Mouse (Mus musculus) spleen, postnatal 10 days (tissue): Measurements from ENCODE around the gene Garnl3.

Experiments used
- DNase-seq, 2 experiments: peaks; one replicate each; pipeline ENCODE4 v3.0.0; 2021 to 2022; ENCODE audit warnings: low spot score in 2 of 2

Garnl3 gene

DNA sequence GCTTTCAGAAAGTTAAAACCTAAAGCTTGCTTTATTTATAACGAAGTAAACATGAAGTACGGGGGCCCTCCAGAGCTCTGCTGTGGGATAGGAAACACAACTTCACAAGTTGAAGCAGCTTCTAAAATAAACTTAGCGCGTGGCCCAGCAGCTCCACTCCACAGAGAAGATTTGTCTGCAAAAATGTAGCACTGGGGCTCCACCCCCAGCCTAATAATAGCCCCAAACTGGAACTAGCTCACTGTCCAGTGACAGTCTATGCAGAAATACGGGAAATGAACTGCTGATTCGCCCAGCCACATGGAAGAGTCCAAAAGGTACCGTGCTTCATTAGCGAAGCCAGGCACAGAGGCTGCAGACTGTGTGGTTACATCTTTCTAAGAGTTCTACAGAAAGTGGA, 162.1 kb downstream of the Garnl3 start:
- no peak for DNase-seq

DNA sequence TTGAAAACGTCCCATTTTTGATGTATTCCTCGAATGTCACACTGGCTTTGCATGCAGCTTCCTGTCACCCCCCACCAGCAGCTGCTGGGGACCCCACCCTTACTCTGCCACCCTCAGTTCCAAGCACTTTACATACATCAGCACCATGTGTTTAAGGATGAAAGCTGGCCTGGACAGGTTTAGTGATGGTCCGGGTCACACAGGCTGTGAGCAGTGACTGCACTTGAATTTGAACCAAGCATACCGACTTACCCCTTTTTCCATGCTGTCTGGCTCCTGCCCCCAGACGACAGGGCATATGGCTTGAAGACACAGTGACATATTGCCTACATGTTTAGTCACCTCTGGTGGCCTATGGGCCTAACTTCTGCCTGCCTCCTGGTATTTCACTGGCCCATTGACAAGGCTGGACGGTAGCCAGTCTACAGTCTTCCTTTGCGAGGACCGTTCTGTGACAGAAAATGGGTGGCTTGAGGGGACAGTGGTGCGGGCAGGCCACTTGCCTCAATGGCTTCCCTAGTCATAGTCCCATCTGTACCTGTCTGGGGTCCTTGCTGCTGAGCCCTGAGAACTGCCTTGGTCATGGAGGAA, 163.3 kb downstream of the Garnl3 start:
- no peak for DNase-seq

DNA sequence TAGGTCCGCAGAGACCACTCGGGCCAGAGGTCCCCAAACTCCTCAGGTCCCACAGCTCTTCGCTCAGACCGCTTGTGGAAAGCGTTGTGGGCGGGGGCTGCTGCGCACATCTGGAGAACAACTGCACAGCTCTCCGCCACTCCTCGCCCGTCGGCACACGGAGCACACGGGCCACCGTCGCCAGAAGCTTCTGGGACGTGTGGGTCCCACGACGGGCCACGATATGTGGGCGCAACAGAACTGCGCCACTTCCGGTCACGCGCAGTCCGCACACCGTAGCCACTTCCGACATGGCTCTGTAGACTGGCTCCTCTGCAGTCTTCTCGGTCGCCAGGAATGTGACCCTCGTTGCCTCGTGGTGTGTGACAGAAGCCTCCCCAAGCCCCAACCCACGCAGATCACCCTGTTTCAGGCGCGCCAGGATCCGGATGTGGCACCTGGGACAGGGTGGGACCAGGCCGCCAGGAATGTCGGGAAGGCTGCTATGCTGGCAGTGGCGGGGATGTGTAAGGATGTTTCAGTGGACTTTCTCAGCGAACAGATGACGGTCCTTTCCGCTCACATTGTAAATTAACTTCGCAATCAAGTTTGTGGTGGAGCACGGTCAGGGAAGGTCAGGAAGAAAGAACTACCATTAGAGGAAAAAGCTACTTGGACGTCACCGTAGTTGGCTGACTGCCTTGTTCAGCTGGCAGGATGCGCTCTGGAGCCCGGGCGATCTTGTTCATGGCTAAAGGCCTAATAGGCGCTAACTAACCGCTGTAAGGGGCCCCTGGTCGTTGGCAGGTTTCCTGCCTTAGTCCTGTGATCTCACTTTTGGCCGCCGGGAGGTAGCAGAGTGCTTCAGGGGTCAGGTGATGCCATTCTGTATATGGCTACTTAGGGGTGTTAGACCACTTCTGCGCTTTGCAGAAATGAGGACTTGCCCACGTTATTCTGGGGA, 164.5 kb downstream of the Garnl3 start:
- DNase-seq, result peak; percentile 72 to 89

DNA sequence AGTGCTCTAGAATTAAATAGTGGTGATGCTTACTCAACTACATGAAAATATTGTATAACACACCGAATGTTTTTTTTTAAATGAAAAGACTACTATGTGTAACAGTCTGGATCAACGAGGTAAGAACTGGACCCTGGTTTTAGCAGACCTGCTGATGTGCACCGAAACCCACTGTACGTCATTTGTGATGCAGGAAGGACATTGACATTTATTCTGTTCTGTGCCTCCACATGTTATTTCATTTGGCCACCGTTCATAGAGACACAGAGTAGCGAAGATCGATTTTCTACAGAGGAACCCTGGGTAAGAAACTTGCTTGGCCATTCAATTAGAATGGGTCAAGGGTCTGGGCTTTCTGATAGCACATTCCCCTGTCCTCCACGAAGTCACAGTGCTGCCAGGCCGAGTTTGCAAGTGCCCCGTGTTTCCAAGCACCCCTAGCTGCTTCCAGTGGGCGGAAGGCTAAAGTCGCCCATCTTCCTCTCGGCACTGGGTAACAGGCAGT, 165.2 kb downstream of the Garnl3 start:
- no peak for DNase-seq

DNA sequence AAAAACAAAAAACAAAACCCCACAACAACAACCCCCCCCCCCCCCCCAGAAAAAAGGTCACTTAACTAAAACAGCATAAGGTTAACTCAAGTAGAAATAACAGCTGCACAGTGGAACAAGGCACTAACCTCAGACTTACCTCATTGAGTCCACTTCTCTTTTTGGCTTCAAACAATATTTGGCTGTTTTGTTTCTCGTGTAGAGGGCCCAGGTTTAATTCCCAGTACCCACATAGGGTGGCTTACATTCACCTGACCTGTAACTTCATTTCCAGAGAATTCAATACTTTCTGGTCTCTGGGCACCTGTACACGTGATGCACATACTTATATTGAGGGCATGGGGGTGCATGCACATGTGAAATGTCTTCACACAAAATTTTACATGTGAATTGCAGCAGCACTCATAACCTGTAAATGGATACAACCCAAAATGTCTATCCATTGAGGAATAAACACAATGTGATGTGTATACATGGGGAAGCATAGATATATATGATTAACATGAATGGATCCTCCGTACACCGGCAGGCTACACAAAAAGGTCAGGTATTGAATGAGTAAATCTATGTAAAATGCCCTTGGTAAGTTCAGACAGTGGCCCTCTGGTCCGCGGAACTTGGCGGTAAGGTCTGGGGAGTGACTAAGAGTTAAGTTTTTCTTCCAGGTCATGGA, 165.8 kb downstream of the Garnl3 start:
- DNase-seq, result peak in 1 of 2 experiments; percentile 18

DNA sequence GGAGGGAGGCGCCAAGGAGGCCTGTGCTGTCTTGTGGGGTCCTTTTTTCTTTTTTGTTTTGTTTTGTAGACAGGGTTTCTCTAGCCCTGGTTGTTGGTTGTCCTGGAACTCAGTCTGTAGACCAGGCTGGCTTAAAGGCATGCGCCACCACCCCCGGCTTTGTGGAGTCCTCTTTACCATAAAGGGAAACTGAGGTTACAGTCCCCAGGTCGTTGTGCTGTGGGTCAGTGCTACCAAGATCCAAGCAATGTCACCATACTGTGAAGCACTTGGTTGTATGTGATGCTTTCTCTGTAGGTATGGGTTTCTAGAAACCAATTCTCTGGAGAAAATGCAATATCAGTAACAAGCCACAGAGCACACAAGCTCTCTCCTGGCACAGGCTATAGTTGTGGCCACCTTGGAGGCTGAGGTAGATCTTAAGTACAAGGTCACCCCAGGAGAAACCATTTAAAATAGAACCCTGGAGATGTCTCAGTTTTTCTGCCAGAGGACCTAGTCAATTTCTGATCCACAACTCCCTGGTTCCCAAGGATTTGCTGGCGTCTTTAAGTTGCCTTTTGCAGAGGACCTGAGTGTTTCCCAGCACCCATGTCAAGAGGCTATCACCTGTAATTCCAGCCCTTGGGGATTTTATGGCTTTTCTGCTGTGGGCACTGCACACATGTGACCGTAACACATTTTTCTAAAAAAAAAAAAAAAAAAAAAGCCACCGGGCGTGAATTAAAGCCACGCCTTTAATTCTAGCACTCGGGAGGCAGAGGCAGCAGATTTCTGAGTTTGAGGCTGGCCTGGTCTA, 166.6 kb downstream of the Garnl3 start:
- DNase-seq, result peak in 1 of 2 experiments; percentile 15

DNA sequence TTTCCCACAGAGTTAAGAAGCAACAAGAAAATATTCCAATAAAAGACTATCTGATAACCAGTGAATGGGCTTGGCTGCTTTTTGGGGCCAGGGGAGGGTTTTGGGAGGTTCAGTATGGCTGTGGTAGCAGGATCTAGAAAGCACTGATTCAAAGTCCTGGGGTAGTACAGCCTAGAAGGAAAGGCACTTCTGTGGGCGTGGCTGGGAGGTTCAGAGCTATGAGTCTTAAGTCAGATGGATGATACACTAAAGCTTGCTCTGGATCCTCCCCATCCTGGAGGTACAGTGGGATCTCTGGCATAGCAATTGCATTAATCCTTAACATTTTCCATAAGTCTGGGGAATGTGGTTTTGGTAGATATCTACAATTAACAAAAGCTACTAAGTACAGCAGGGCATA, 167.5 kb downstream of the Garnl3 start:
- DNase-seq, result peak in 1 of 2 experiments; percentile 19

DNA sequence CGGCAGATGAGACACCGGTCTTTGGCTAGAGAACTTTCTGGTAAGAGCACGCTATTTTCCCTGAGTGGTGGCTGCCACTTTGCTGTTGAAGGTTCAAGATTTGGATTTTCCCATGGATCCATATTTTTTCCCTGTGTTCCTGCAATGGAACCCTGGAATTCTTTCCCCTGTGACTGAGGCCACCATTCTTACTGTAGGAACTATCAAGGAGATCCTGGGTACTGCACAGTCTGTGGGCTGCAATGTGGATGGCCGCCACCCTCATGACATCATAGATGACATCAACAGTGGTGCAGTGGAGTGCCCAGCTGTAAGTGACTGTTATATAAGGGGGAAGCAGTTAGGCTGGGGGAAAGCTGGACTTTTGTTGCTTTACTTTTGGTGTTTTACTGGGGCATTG, 167.9 kb downstream of the Garnl3 start:
- DNase-seq, result peak in 1 of 2 experiments; percentile 12

DNA sequence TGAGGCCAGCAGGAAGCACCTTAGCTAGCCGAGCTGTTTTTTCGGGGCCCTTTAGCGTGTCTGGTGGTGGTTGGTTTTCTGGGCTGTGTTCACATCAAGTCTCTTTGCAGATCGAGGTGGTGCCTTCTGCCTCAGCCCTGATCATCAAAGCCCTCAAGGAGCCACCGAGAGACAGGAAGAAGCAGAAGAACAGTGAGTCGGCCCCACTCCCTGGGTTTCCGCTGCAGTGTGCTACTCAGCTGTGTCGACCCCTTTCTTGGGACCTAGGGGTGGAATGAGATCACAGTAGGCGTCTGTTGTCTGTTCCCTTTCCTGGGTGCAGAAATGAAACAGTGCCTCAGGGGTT, 168.6 kb downstream of the Garnl3 start:
- DNase-seq, result peak in 1 of 2 experiments; percentile 27

DNA sequence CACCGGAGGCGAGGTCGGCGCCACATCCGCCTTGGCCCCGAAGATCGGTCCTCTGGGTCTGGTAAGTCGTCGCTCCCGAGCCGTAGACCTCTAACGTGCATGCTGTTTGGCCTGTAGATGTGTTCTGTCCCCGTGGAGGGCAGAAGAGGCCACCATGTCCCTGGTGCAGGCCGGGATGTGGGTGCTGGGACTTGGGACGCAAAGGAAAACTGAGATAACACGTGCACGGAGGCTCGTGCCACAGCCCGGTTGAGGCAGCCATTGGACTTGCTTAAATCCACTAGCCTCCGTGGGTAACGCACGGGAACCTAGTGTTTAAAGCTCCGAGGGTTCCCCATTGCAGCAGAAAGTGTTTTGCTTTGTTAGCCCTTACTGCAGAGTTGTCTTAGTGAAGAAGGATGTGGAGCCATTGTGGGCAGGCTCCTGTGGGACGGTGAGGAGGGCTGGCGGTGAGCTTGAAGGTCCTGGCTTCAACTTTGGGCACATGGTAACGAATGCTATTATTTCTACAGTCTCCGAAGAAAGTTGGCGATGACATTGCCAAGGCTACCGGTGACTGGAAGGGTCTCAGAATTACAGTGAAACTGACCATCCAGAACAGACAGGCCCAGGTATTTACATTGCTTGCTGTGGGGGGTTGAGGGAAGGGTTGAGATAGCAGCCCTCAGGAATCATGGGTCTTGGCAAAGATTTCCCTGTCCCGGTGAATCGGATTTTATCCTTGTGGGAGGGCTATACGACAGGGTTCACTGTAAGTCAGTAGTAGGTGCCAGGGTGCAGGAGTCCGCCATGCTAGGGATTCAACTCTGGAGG, 169.2 kb downstream of the Garnl3 start:
- DNase-seq, result no peak

DNA sequence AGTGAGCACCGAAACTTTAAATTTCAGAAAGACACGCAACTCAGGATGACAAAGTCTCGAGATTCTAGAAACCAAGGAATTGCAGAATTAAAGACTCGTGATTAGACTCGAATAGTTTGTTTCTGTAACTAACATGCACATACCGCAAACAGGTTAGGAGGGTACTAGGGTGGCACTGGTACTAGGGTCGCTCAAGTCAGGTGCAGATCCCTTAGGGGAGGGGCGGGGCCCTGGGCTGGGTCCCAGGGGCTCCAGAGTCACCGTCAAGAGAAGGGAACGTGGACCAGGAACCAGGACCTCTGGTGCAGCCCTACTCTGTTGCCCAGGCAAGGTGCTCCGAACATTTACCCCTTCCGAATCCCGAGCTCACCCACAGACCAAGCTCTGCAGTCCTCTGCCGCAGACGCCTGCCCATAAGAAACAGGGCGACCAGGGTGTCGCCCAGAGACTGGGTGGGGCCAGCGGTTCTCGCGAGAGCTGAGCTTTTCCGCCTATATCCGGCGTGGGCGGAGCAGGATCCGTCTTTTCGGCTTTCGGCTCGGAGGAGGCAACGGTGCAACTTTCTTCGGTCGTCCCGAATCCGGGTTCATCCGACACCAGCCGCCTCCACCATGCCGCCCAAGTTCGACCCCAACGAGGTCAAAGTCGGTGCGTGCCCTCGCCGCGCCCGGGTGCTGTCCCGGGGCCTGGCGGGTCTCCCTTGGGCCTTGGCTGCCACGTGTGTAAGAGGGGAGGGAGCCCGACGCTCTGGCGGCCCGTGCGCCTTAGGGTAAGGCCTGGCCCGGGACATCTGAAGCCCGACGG, 170.1 kb downstream of the Garnl3 start, which contains the start of the genes Rpl12 and Lrsam1:
Rpl12 (plus strand) TSS at position 368 of the 804 bp plus-strand sequence.
Lrsam1 (minus strand) TSS at position 423 of the 804 bp plus-strand sequence.
- DNase-seq, result peak; percentile 93 to 96

DNA sequence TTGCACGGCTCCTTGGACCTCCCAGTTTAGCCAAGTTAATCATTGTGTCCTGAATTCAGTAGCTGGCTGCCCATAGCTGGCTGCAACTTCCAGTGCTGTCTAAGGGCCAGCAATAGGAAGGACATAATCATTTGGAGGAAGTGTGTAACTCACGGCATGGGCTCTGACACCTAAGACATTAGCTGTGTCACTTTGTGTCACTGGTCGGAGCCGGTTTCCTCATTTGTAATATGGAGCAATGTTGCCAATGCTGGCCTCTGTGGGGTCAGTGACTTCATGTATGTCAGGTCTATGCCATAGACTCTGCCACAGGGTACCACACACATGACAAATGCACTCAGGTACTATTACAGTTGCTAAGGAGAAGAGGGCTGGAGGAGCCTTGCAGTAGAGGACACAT, 171.2 kb downstream of the Garnl3 start:
- no peak for DNase-seq

DNA sequence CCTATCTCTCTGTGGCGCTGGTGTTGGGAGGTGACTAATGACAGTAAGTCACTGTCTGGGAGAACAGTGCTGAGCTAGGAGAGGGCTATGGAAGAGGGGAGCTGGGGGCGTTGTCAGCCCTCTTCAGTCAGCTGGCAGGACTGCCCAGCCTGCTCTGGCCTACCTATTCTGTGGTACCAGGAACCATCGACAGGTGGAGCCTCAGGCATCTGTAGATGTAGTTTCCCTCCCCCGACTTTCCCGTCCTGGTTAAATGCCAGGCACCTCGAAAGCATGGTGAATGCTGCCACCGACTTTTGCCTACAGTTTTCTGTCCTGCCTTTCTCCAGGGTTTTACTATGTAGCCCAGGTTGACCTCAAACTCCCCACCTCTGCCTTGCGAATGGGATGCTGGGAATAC, 174.1 kb downstream of the Garnl3 start:
- DNase-seq, result no peak

DNA sequence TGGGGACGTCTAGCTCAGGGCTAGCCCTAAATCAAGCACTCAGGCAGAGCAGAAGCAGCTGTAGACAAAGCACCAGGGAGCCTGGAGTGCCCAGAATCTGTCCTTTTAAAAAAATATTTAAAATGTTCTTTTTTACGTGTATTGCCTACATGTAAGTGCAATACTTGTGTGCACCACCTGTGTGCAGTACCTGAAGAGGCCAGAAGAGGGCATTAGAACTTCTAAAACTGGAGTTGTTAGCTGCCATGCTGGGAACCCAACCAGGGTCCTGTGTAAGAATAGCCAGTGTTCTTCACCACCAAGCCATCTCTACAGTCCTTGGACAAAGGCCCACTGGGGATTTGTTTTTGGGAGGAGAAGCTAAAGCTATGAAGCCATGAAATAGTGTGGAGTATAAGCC, 176.9 kb downstream of the Garnl3 start:
- no peak for DNase-seq

DNA sequence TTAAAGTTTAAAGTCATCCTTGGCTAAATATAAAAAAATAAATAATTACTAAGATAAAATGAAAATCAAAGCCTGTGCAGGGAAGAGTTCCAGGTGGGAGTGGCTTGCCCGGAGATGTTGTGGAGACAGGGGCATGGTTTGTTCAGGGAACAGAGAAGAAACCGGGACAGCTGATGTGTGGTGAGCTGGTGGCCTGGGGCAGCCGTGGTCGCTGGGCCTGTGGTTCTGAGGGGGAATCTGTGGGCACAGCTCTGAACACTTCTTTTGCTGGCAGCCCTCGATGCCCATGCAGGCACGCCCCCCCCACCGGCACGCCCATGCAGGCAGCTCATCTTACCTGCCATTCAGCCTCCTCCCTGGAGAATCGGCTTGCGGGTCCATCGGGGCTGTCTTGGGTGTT, 184.0 kb downstream of the Garnl3 start:
- DNase-seq, result no peak

DNA sequence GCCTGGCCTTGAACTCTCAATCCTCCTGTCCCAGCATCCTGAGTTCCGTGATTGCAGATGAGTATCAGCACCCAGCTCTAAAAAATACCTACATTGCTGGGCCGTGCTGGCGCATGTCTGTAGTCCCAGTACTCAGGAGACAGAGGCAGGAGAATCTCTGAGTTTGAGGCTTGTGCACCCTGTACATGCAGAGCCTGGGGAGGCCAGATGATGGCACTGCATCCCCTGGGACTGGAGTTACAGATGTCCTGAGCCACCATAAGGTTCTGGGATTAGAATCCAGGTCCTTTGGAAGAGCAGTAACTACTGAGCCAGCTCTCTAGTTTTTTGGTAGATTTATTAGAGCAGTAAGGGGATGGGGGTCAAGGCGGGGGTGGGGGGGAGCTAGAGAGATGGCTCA, 191.0 kb downstream of the Garnl3 start:
- DNase-seq, result no peak

DNA sequence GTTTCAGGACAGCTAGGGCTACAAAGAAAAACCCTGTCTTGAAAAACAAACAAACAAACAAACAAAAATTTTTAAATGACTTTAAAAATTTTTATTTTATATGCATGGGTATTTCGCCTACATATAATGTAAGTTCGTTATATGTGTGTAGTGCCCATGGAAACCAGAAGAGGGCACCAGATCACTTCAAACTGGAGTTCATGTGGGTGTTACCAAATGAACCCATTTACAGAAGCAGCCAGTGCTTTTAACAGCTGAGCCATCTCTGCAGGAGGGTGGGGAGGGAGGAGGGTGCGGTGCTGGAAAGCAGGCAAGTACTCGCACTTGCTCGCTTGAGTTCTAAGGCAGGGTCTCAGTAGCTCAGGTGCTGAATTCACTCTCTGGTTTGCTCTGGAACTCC, 192.0 kb downstream of the Garnl3 start:
- peak; percentile 38 to 69 for DNase-seq

DNA sequence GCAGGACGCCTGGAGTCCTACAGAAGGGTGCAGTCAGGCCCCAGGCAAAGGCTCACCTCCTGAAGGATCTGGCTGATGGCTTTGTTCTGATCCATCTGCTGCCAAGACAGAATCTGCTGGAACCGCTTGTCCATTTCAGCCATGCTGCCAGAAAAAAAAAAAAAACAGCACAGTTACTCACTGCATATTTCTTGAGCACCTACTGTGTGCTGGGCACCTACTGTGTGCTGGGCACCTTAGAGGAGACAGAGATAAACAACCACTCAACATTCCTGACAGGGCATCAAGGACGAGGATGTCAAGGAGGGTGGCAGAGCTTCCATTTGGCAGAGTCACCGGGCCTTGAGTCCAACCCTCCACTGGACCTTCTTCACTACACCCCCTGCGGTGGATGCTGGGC, 192.7 kb downstream of the Garnl3 start:
- DNase-seq, result no peak
